Mouse (Mus musculus) hindbrain, embryonic 14.5 days (tissue): ENCODE measurements at regions not wholly inside any gene's neighbourhood (a gene's known extent, or its start where the extent isn't known, plus 50 kb on each side); places are given as distances from the start of the nearest gene placed in this dataset.
"Not testable (repeated sequence)": the region's sequence is repeated elsewhere in the genome, so short reads cannot be mapped to it uniquely, and the experiment has no call there.

ENCODE experiments used
- ATAC-seq: fragments of 200-750 bp; cut with Nextera tagmentation; 2 replicates; pipeline ENCODE4 v1.8.0; 2017; ENCODE audit warnings: moderate number of reproducible peaks, mild to moderate bottlenecking, moderate TSS enrichment, moderate library complexity; ENCODE audit not compliant: low FRiP score
- DNase-seq: peaks from one replicate; pipeline ENCODE4 v3.0.0-alpha.2; 2015; ENCODE audit warnings: low spot score
- H3K27ac ChIP-seq: fragments of 300-500 bp; sonication (generic); 2 replicates; pipeline ENCODE4 v1.5.1; 2014; ENCODE audit warnings: mild to moderate bottlenecking, moderate library complexity
- H3K27me3 ChIP-seq: fragments of 300-500 bp; sonication (generic); 2 replicates; pipeline ENCODE4 v1.6.1; 2014; ENCODE audit warnings: mild to moderate bottlenecking, low read length, mixed read lengths; ENCODE audit not compliant: control insufficient read depth, insufficient read depth
- H3K36me3 ChIP-seq: fragments of 300-500 bp; sonication (generic); replicated peaks from 2 replicates; pipeline ENCODE4 v1.6.1; 2014; ENCODE audit not compliant: control insufficient read depth, insufficient read depth
- H3K4me1 ChIP-seq: fragments of 300-500 bp; sonication (generic); replicated peaks from 2 replicates; pipeline ENCODE4 v1.6.1; 2014; ENCODE audit warnings: antibody characterized with exemption, low read length, mixed read lengths; ENCODE audit not compliant: control insufficient read depth, insufficient read depth
- H3K4me2 ChIP-seq: fragments of 300-500 bp; sonication (generic); replicated peaks from 2 replicates; pipeline ENCODE4 v1.6.1; 2014; ENCODE audit warnings: mild to moderate bottlenecking, moderate library complexity
- H3K4me3 ChIP-seq: fragments of 300-500 bp; sonication (generic); replicated peaks from 2 replicates; pipeline ENCODE4 v1.5.1; 2014; ENCODE audit warnings: mild to moderate bottlenecking, low read length
- H3K9ac ChIP-seq: fragments of 300-500 bp; sonication (generic); 2 replicates; pipeline ENCODE4 v1.6.1; 2014
- H3K9me3 ChIP-seq: fragments of 300-500 bp; sonication (generic); 2 replicates; pipeline ENCODE4 v1.6.1; 2016; ENCODE audit warnings: low read length; ENCODE audit not compliant: control insufficient read depth
- WGBS: fragments of 180-500 bp; shearing (Covaris S2); extraction: QIAGEN DNeasy Blood & Tissue Kit; methylation state at CpG from one replicate; pipeline ENCODE4 v1.1.7; 2014; 5-methylcytosine and 5-hydroxymethylcytosine counted together

DNA sequence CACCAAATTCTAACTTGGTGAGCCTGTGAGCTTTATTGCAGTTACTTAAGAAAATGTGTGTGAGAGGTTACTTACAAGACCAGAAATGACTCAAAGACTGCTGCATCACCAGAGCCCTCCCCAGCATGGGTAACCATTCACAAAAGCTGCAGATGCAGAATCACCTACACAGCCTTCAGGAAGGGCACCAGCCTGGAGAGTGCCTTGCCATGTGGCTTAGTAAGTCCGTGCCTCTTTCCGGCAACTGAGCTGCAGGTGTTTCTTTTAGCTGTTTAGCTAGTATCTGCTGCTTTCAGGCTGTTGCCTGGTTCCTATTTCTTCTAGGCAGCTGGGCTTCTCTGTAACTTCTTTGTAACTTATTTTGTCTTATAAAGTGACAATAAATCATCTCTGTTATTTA lies 213.2 kb upstream of the Stxbp6 start:
- no peaks in the 10 kb centered on the region for H3K4me1 ChIP-seq
- no peaks in the 10 kb centered on the region for H3K9me3 ChIP-seq
- H3K27ac ChIP-seq, result no peak overlapping the region
- H3K36me3 ChIP-seq, result no peaks in the 10 kb centered on the region
- no peak overlapping the region for H3K9ac ChIP-seq
- no peaks in the 10 kb centered on the region for H3K27me3 ChIP-seq
- 70% methylated on average over 2 of the region's 2 CpGs for WGBS
- H3K4me2 ChIP-seq, result no peak overlapping the region
- no peak for ATAC-seq
- no peak overlapping the region for H3K4me3 ChIP-seq
- DNase-seq, result no peak

DNA sequence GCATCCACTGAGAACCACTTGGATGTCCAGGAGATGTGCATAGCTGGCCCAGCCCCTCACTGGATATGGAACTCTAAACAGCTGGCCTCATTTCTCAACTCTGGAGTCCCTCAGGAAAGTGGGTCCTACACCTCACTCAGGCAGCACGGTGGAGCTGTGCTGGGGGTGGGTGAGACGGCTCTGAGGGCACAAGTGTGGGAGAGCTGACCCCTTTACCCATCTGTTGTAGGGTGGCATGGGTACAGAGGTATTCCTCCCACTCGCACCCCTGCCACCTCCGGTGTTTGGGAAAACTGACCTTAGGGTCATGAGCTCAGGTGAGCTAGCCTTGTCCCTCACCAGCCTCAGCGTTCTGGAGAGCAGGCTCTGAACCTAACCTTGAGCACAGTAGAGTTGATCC lies 181.8 kb upstream of the Stxbp6 start:
- no peaks in the 10 kb centered on the region for H3K27me3 ChIP-seq
- no peaks in the 10 kb centered on the region for H3K36me3 ChIP-seq
- WGBS, result 90% methylated on average over 5 of the region's 5 CpGs
- no peak overlapping the region for H3K27ac ChIP-seq
- no peak overlapping the region for H3K4me3 ChIP-seq
- no peaks in the 10 kb centered on the region for H3K9me3 ChIP-seq
- ATAC-seq (no peak), DNase-seq (no peak)
- H3K4me1 ChIP-seq, result no peaks in the 10 kb centered on the region
- no peak overlapping the region for H3K4me2 ChIP-seq
- H3K9ac ChIP-seq, result no peak overlapping the region

DNA sequence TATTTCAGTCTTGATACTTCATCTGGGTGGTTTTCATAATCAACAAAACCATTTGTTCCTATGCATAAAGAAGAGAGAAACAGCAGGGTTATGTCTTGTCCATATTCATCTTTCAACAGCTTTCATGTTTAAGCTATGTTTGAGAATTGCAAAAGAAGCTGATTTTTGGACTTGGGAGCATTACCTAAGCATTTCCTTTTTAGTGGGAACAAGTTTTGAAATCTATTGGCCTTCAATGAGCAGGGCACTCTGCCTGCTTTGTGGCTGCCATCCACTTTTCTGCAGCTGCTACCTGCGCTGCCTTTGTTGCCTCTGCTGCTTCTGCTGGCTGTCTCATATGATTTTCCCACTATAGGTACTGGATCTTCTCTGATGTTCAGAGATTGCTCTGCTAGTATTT lies 136.6 kb upstream of the Stxbp6 start:
- Histone ChIP-seq H3K9ac (no peak overlapping the region), H3K36me3 (no peaks in the 10 kb centered on the region), H3K4me3 (no peak overlapping the region), H3K4me1 (no peaks in the 10 kb centered on the region), H3K27ac (no peak overlapping the region), H3K27me3 (no peaks in the 10 kb centered on the region), H3K9me3 (no peaks in the 10 kb centered on the region), H3K4me2 (no peak overlapping the region)
- DNase-seq (no peak), ATAC-seq (no peak)
- 96% methylated on average over 1 of the region's 1 CpGs for WGBS

DNA sequence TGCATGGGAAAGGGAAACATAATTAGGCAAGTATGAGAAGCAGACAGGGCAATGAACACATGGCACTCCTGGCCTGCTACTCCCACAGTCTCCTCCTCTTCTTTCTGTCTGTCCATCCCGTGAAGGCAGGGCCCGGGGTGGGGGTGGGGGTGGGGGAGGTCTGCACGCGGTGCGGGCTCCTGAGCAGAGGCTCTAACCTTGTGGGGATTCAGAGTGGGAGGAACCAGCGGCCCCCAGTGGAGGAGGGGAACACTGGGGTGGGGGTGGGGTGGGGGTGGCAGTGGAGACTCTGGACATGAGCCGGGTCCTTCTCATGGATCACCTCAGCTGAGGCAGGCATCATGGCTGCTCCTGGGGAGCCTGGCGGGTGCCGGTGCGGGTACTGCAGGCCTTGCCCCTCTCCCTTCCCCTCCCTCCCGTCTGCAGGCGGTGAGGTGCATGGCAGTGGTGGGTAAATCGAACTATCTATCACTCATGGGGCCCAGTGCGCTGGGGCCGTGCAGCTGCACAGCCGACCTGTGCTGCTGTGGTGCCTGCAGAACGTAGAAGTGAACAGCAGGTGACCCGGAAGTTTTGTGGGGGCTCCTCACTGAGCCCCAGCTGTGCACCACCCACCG lies 120.9 kb upstream of the Stxbp6 start:
- Histone ChIP-seq H3K4me2 (no peak overlapping the region), H3K27ac (no peak overlapping the region), H3K4me1 (no peaks in the 10 kb centered on the region), H3K4me3 (no peak overlapping the region), H3K9me3 (no peaks in the 10 kb centered on the region), H3K9ac (no peak overlapping the region), H3K36me3 (no peaks in the 10 kb centered on the region), H3K27me3 (no peaks in the 10 kb centered on the region)
- 79% methylated on average over 18 of the region's 19 CpGs for WGBS
- ATAC-seq (no peak; the same call in 1 of the 2 replicates), DNase-seq (no peak)

DNA sequence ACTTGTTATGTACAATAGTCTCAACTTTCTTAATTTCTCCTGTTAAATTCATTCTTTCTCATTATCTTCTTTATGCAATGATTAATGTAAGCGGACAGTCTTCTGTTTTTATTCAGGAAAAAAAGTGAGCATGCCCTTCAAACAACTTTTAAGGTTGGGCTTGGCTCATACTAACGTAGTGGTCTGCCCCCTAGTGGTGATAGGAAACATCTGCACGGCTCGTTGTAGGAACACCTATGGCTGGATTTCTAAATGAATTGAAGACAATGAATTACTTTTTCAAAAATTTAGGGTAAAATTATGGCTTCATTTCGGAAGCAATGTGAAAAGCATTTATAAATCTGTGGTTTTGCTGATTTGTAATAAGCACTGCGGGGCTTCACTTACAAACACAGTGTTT lies 112.6 kb upstream of the Stxbp6 start:
- Histone ChIP-seq H3K4me2 (no peak overlapping the region), H3K27ac (no peak overlapping the region), H3K4me1 (no peaks in the 10 kb centered on the region), H3K4me3 (no peak overlapping the region), H3K9me3 (no peaks in the 10 kb centered on the region), H3K27me3 (no peaks in the 10 kb centered on the region), H3K36me3 (no peaks in the 10 kb centered on the region), H3K9ac (no peak overlapping the region)
- ATAC-seq, result 0 out of 2 replicates have a peak, but pooled peaks have one; percentile 70
- WGBS, result 12% methylated on average over 6 of the region's 6 CpGs
- DNase-seq, result peak; percentile 87

DNA sequence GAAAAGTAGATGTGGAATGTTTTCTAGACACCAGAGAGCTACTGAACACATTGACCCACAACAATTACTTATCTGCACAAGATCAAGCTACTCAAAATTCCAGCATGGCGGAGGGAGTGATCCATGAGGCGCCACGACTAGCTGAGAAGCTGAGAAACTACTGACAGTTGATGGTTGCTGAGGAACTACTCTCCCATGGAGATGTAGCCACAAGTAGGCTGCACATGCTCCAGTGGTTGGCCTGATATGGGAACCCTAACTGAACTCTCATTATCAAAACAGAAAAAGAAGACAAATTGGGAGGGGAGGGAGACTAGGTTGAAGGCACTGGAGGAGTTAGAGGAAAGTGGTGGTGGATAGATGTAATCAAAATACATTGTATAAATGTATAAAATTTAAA lies 110.0 kb upstream of the Stxbp6 start:
- Histone ChIP-seq H3K36me3 (no peaks in the 10 kb centered on the region), H3K9me3 (no peaks in the 10 kb centered on the region), H3K4me3 (no peak overlapping the region), H3K27me3 (no peaks in the 10 kb centered on the region), H3K4me1 (no peaks in the 10 kb centered on the region), H3K27ac (no peak overlapping the region), H3K4me2 (no peak overlapping the region), H3K9ac (no peak overlapping the region)
- DNase-seq (no peak), ATAC-seq (no peak)
- 91% methylated on average over 3 of the region's 3 CpGs for whole genome bisulfite sequencing

DNA sequence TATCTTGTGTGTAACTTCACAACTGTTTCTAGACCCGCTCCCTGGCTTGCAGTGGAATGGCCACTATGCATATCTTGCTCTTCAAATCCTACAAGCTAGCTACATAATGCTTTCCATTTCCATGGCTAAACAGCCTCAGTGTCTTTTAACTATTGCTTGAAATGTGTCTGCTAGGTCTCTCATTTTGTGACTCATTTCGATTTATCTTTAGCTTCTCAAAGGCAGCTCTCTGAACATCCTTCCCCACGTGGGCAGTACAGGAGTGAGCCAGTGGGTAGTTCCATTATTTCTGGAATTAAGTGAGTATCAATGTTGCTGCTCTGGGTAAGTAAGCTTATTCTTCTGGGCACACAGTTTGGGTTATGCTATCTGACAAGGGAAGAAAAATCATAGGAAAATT lies 102.9 kb upstream of the Stxbp6 start:
- Histone ChIP-seq H3K27ac (no peak overlapping the region), H3K9me3 (no peaks in the 10 kb centered on the region), H3K27me3 (no peaks in the 10 kb centered on the region), H3K4me1 (no peaks in the 10 kb centered on the region), H3K4me2 (no peak overlapping the region), H3K36me3 (no peaks in the 10 kb centered on the region), H3K9ac (no peak overlapping the region), H3K4me3 (no peak overlapping the region)
- 90% methylated on average over 3 of the region's 3 CpGs for WGBS
- no peak for DNase-seq
- no peak for ATAC-seq

DNA sequence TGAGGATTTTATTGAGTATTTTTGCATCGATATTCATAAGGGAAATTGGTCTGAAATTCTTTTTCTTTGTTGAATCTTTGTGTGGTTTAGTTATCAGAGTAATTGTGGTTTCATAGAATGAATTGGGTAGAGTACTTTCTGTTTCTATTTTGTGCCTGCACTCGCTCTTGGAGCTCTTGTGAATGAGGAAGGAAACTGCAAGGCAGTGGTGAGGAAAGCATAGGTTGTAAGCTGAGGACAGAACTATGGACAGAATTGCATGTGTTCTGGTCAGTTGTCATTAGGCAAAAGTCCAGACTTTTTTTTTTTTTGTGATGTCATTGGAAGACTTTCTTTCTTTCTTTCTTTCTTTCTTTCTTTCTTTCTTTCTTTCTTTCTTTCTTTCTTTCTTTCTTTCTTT lies 100.8 kb upstream of the Stxbp6 start:
- H3K9ac ChIP-seq, H3K27me3 ChIP-seq, H3K4me1 ChIP-seq, H3K27ac ChIP-seq, H3K4me3 ChIP-seq, ATAC-seq, H3K9me3 ChIP-seq, H3K36me3 ChIP-seq, H3K4me2 ChIP-seq, DNase-seq: not testable (repeated sequence)
- WGBS, result 91% methylated on average over 2 of the region's 2 CpGs

DNA sequence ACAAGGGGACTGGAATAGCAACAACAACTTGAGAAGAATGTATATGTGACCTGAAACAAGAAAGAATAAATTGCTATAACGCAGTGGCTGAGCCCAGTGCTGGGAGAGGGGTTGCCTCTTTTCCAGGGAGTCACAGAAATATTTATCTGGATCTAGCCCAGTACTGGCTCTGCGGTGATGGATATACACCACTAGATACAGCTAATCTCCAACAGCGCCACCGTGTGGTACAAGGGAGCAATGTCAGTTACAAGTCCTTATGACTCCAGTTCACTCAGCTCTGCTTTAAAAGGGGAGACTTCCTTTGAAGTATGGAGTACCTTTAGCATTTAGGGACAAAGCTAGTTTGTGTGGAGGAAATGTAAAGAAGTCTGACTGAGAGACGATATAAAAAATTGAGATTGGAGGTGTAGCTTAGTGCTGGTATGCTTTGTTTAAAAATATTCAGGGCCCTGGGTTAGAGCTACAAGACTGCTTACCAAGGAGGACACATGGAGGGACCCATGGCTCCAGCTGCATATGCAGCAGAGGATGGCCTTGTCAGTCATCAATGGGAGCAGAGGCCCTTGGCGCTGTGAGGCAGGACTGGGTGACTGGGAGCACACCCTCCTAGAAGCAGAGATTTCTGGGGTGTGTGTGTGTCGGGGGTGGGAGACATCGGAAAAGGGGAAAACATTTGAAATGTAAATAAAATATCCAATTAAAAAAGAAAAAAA lies 97.6 kb upstream of the Stxbp6 start:
- H3K4me1 ChIP-seq, result no peaks in the 10 kb centered on the region
- H3K9me3 ChIP-seq, result no peaks in the 10 kb centered on the region
- no peak overlapping the region for H3K4me2 ChIP-seq
- H3K27ac ChIP-seq, result no peak overlapping the region
- no peak overlapping the region for H3K9ac ChIP-seq
- DNase-seq (peak; percentile 86), ATAC-seq (peak; percentile 87)
- H3K36me3 ChIP-seq, result no peaks in the 10 kb centered on the region
- H3K4me3 ChIP-seq, result no peak overlapping the region
- 34% methylated on average over 8 of the region's 8 CpGs for WGBS
- no peaks in the 10 kb centered on the region for H3K27me3 ChIP-seq
